Mouse (Mus musculus) embryo, embryonic 11.5 days (tissue): Measurements from ENCODE around the gene Olfr285.

Experiments
- DNase-seq: peaks from one replicate; pipeline ENCODE4 v3.0.0-alpha.2; 2012; ENCODE audit warnings: low read depth, low spot score

Gene Olfr285

DNA sequence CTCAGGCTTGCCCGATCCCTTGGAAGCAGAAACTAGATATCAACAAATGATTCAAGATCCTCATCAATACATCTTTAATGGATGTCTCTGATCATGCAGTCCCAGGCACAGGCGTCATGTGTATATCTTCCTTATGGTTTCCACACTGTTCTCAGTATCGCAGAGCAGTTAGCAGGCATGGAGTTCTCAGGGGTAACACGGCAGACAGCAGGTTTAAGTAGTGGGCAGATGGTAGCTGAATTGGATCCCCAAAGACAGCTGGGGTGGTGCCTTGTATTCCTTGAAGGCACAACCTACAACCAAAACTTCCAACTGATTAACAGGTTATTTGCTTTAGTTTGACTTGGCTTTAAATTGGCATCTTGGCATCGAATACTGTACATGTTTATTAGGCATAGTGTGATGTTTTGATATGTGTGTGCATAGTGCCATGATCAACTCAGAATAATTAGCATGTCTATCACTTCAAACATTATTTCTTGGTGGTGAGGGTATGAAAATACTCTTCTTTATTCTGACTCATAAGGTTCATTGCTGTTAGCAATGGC, at the start of gene Olfr285:
TSS of gene Olfr285 (minus strand) at position 177 of the 548 bp plus-strand sequence.
- no peak for DNase-seq

DNA sequence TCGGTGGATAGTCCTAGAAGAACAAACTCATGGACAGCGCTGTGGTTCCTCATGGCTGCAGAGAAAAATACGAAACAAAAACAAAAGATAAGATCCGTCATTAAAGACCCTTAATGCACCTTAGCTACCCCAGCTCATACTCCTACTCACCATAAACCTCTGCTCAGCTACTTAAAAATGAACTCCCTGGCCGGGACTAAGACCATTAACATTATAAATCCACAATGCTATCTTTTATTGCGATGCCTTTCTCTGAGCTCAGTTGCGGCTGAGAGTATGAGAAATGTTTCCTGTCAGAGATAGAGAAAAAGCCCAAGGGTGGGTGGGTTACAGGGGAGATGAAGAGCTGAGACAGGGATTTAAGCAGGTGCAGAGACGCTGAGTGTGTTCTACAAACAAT, 23.7 kb upstream of the Olfr285 start, which contains the start of gene Olfr284:
TSS of gene Olfr284 (minus strand) at position 101 of the 400 bp plus-strand sequence.
- DNase-seq, result no peak

- DNase-seq, result no peak
Measured at GRCm38 (mm10) chr15:98315703-98316102, 1.4 kb downstream of the Olfr285 start.

DNA sequence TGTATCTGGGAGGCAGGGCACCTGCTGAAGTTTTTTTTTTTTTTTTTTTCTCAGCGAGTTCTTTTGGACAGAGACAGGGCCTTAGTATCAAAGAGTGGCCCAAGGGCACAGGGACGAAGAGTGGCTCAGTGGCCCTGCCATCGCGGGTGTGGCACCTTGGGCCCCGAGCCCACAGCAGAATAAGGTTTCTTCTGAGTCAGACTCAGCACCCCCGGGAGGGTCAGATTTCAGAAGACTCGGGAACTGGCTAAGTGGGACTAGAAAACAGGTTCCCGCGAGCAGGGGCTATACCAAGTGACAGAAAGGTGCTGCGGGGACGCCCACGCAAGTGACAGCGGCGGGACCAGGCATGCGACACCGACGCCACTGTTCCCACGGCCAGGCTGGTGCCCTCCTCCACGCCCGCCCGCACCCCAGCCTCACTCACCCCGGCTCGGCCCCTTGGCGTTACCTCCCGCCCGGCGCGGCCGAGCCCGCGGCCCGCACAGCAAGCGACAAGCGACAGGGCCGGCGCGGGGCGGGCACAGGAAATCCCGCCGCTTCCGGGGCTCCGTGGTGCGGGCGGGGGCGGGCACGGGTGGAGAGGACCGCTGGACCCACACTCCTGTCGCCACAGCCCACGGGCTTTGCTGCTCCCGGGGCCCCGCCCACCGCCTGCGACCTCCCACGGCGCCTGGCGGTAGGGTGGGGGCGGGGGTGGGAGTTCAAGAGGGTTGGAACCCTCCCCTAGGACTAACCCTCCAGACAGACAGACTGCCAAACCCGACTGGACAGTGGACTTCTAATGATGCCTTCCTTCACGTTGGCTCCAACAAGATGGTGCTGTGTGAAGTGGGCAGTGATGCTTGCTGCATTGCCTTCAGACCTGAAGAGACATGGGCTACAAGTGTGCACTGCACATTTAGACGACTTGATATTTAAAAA, 21.3 kb downstream of the Olfr285 start, which contains the start of gene Zfp641:
TSS of gene Zfp641 (minus strand) at position 534 of the 924 bp plus-strand sequence.
- no peak for DNase-seq

DNA sequence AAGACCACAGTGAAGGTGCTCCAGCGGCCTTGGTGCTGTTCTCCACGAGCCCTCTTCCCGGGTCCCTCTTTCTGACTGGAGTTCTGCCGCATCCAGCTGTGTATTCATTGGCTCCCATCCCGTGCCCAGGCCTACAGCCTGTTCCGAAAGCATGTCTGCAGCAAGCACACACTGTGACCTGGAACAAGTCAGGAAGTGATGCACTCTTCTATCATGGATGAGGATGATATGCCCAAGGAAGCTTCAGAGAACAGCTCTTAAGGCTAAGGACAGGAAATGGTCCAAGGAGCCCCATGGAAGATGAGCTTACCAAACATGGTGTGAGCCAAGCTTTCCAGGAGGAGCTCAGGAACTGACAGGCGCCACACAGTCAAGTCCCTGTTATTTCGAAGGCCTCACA, 23.5 kb downstream of the Olfr285 start:
- no peak for DNase-seq

DNA sequence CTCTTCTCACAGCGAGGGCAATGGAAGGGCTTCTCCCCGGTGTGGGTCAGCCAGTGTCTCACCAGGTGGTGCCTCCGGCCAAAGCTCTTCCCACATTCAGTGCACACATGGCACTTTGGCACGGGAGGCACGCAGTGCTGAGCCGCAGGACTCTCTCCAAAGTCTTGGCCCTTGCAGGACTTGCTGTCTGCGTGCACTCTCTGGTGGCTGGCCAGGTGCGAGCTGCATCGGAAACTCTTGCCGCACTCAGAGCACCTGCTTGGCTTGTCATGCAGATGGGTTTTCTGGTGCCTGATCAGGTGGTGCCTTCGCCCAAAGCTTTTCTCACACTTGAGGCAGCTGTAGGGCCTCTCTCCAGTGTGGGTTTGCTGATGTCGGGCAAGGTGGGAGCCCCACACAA, 28.6 kb downstream of the Olfr285 start:
- no peak for DNase-seq

- no peak for DNase-seq
Measured at GRCm38 (mm10) chr15:98286418-98286817, 30.7 kb downstream of the Olfr285 start.
